Mouse (Mus musculus) lung, adult 2 months (tissue): ENCODE data around the gene Pkn1.

Source experiments
- CTCF ChIP-seq: fragments of 200-500 bp; IDR thresholded peaks from 2 replicates; pipeline ENCODE4 v1.5.1; 2011; ENCODE audit warnings: mild to moderate bottlenecking, low read length, control low read depth; ENCODE audit not compliant: insufficient read depth
- POLR2A ChIP-seq: fragments of 200-500 bp; IDR thresholded peaks from 2 replicates; pipeline ENCODE4 v1.6.1; 2011; ENCODE audit warnings: low read depth, mild to moderate bottlenecking, control low read depth, low read length, borderline replicate concordance; ENCODE audit errors: extremely low read depth

- TF ChIP-seq POLR2A, result peak; percentile 73; the same call in 1 of the 2 replicates
- TF ChIP-seq CTCF, result no peak
Measured at GRCm38 (mm10) chr8:83715031-83715690, 16.2 kb upstream of the Pkn1 start, which contains the start of gene Ddx39.
